Mouse (Mus musculus): ENCODE measurements at regions not wholly inside any gene's neighbourhood (a gene's known extent, or its start where the extent isn't known, plus 50 kb on each side); places are given as distances from the start of the nearest gene placed in this dataset.

- 82% methylated on average over 7 of the region's 7 CpGs for WGBS
- Histone ChIP-seq H3K4me2 (ENCODE audit: low read depth, low read length) (no peak overlapping the region), H3K27ac (ENCODE audit: low read depth, low read length) (no peak overlapping the region), H3K4me3 (ENCODE audit: low read depth, low read length) (no peak overlapping the region), H3K9me3 (ENCODE audit: control insufficient read depth, low read length) (no peaks in the 10 kb centered on the region), H3K27me3 (ENCODE audit: control insufficient read depth, insufficient read depth, low read length) (no peaks in the 10 kb centered on the region), H3K4me1 (ENCODE audit: control insufficient read depth, insufficient read depth, low read length) (no peaks in the 10 kb centered on the region), H3K9ac (replicated peaks; ENCODE audit: low read depth, low read length) (no peak overlapping the region), H3K36me3 (ENCODE audit: control insufficient read depth, insufficient read depth, low read length) (no peaks in the 10 kb centered on the region)
- ATAC-seq (ENCODE audit: low read depth), result no peak
Measured at GRCm38 (mm10) chr6:51693984-51694383, 170.3 kb downstream of the Snx10 start.

- 54% methylated on average over 7 of the region's 7 CpGs for WGBS
- no peaks in the 10 kb centered on the region for H3K36me3 ChIP-seq (ENCODE audit: control insufficient read depth, insufficient read depth, low read length)
- no peaks in the 10 kb centered on the region for H3K4me1 ChIP-seq (ENCODE audit: control insufficient read depth, insufficient read depth, low read length)
- no peaks in the 10 kb centered on the region for H3K9me3 ChIP-seq (ENCODE audit: control insufficient read depth, low read length)
- H3K27me3 ChIP-seq (ENCODE audit: control insufficient read depth, insufficient read depth, low read length), result no peaks in the 10 kb centered on the region
- no peak overlapping the region for H3K27ac ChIP-seq (ENCODE audit: low read depth, low read length)
- no peak overlapping the region for H3K4me2 ChIP-seq (ENCODE audit: low read depth, low read length)
- no peak for ATAC-seq (ENCODE audit: low read depth)
- H3K4me3 ChIP-seq (ENCODE audit: low read depth, low read length), result no peak overlapping the region
- no peak overlapping the region for H3K9ac ChIP-seq (replicated peaks; ENCODE audit: low read depth, low read length)
Measured at GRCm38 (mm10) chr6:51696396-51696795, 172.7 kb downstream of the Snx10 start.

GRCm38 (mm10) chr6:51697754-51698153 is 174.1 kb downstream of the Snx10 start:
- Histone ChIP-seq H3K9ac (replicated peaks; ENCODE audit: low read depth, low read length) (no peak overlapping the region), H3K9me3 (ENCODE audit: control insufficient read depth, low read length) (no peaks in the 10 kb centered on the region), H3K4me3 (ENCODE audit: low read depth, low read length) (no peak overlapping the region), H3K4me1 (ENCODE audit: control insufficient read depth, insufficient read depth, low read length) (no peaks in the 10 kb centered on the region), H3K27ac (ENCODE audit: low read depth, low read length) (no peak overlapping the region), H3K4me2 (ENCODE audit: low read depth, low read length) (no peak overlapping the region), H3K36me3 (ENCODE audit: control insufficient read depth, insufficient read depth, low read length) (no peaks in the 10 kb centered on the region), H3K27me3 (ENCODE audit: control insufficient read depth, insufficient read depth, low read length) (no peaks in the 10 kb centered on the region)
- no peak for ATAC-seq (ENCODE audit: low read depth)
- WGBS, result 93% methylated on average over 3 of the region's 3 CpGs

GRCm38 (mm10) chr6:51698244-51698643 is 174.5 kb downstream of the Snx10 start:
- Histone ChIP-seq H3K27ac (ENCODE audit: low read depth, low read length) (no peak overlapping the region), H3K4me2 (ENCODE audit: low read depth, low read length) (no peak overlapping the region), H3K27me3 (ENCODE audit: control insufficient read depth, insufficient read depth, low read length) (no peaks in the 10 kb centered on the region), H3K4me3 (ENCODE audit: low read depth, low read length) (no peak overlapping the region), H3K36me3 (ENCODE audit: control insufficient read depth, insufficient read depth, low read length) (no peaks in the 10 kb centered on the region), H3K9me3 (ENCODE audit: control insufficient read depth, low read length) (no peaks in the 10 kb centered on the region), H3K4me1 (ENCODE audit: control insufficient read depth, insufficient read depth, low read length) (no peaks in the 10 kb centered on the region), H3K9ac (replicated peaks; ENCODE audit: low read depth, low read length) (no peak overlapping the region)
- WGBS, result 69% methylated on average over 4 of the region's 4 CpGs
- ATAC-seq (ENCODE audit: low read depth), result no peak

GRCm38 (mm10) chr6:51701253-51702020 is 177.7 kb downstream of the Snx10 start:
- H3K27me3 ChIP-seq (ENCODE audit: control insufficient read depth, insufficient read depth, low read length), result no peaks in the 10 kb centered on the region
- H3K9me3 ChIP-seq (ENCODE audit: control insufficient read depth, low read length), result no peaks in the 10 kb centered on the region
- H3K4me2 ChIP-seq (ENCODE audit: low read depth, low read length), result no peak overlapping the region
- H3K4me1 ChIP-seq (ENCODE audit: control insufficient read depth, insufficient read depth, low read length), result no peaks in the 10 kb centered on the region
- no peak overlapping the region for H3K4me3 ChIP-seq (ENCODE audit: low read depth, low read length)
- WGBS, result 90% methylated on average over 11 of the region's 11 CpGs
- no peaks in the 10 kb centered on the region for H3K36me3 ChIP-seq (ENCODE audit: control insufficient read depth, insufficient read depth, low read length)
- no peak for ATAC-seq (ENCODE audit: low read depth)
- H3K9ac ChIP-seq (replicated peaks; ENCODE audit: low read depth, low read length), result no peak overlapping the region
- H3K27ac ChIP-seq (ENCODE audit: low read depth, low read length), result no peak overlapping the region

- H3K4me2 ChIP-seq (ENCODE audit: low read depth, low read length), result no peak overlapping the region
- H3K27me3 ChIP-seq (ENCODE audit: control insufficient read depth, insufficient read depth, low read length), result no peaks in the 10 kb centered on the region
- no peak overlapping the region for H3K9ac ChIP-seq (replicated peaks; ENCODE audit: low read depth, low read length)
- no peak for ATAC-seq (ENCODE audit: low read depth)
- no peaks in the 10 kb centered on the region for H3K4me1 ChIP-seq (ENCODE audit: control insufficient read depth, insufficient read depth, low read length)
- H3K36me3 ChIP-seq (ENCODE audit: control insufficient read depth, insufficient read depth, low read length), result no peaks in the 10 kb centered on the region
- H3K4me3 ChIP-seq (ENCODE audit: low read depth, low read length), result no peak overlapping the region
- WGBS, result 67% methylated on average over 10 of the region's 10 CpGs
- H3K9me3 ChIP-seq (ENCODE audit: control insufficient read depth, low read length), result no peaks in the 10 kb centered on the region
- no peak overlapping the region for H3K27ac ChIP-seq (ENCODE audit: low read depth, low read length)
Measured at GRCm38 (mm10) chr6:51702456-51703171, 178.9 kb downstream of the Snx10 start.

- ATAC-seq (ENCODE audit: low read depth), result no peak
- Histone ChIP-seq H3K9ac (replicated peaks; ENCODE audit: low read depth, low read length) (no peak overlapping the region), H3K4me3 (ENCODE audit: low read depth, low read length) (no peak overlapping the region), H3K4me2 (ENCODE audit: low read depth, low read length) (no peak overlapping the region; the same call in 1 of the 2 replicates), H3K9me3 (ENCODE audit: control insufficient read depth, low read length) (no peaks in the 10 kb centered on the region), H3K27me3 (ENCODE audit: control insufficient read depth, insufficient read depth, low read length) (no peaks in the 10 kb centered on the region), H3K27ac (ENCODE audit: low read depth, low read length) (peak overlapping the region; percentile 48; the same call in 1 of the 2 replicates), H3K4me1 (ENCODE audit: control insufficient read depth, insufficient read depth, low read length) (peaks cover 18% of the 10 kb centered on the region), H3K36me3 (ENCODE audit: control insufficient read depth, insufficient read depth, low read length) (no peaks in the 10 kb centered on the region)
- 5% methylated on average over 6 of the region's 6 CpGs for WGBS
Measured at GRCm38 (mm10) chr6:51708011-51708410, 184.3 kb downstream of the Snx10 start.

GRCm38 (mm10) chr6:51708668-51709339 is 185.1 kb downstream of the Snx10 start:
- Histone ChIP-seq H3K27me3 (ENCODE audit: control insufficient read depth, insufficient read depth, low read length) (no peaks in the 10 kb centered on the region), H3K9me3 (ENCODE audit: control insufficient read depth, low read length) (no peaks in the 10 kb centered on the region), H3K27ac (ENCODE audit: low read depth, low read length) (peak overlapping the region; percentile 68; the same call in 1 of the 2 replicates), H3K36me3 (ENCODE audit: control insufficient read depth, insufficient read depth, low read length) (no peaks in the 10 kb centered on the region), H3K9ac (replicated peaks; ENCODE audit: low read depth, low read length) (no peak overlapping the region), H3K4me3 (ENCODE audit: low read depth, low read length) (no peak overlapping the region), H3K4me2 (ENCODE audit: low read depth, low read length) (no peak overlapping the region), H3K4me1 (ENCODE audit: control insufficient read depth, insufficient read depth, low read length) (peaks cover 18% of the 10 kb centered on the region)
- peak; percentile 87 for ATAC-seq (ENCODE audit: low read depth)
- 9% methylated on average over 9 of the region's 9 CpGs for WGBS
